8 mouse cellular contexts compared by ENCODE assay signal in the genomic region with DNA sequence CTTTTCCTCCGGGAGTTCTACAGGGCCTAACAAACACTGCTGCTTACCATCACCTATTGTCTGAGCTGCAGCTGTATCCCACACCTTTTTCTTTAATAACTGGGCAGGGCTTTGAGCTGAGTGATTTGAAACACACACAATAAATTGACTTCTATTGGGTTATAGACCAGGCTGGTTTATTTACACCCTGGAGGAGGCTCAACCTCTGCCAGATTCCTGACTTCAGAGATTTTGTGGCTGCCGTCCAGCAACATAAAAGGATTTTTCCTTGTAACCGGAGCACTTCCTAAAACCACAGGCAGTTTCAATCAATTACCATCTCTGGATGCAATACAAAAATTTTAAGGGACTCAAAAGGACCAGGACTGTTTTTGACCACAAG.
DNase-seq lines count a peak whose midpoint lies in the region; ATAC-seq and TF ChIP-seq lines count a peak whose summit lies in the region.

No protein-coding gene starts in this region.

- ATAC-seq in lung, embryonic 14.5 days (ENCODE audit: insufficient read depth) = peak; percentile 38; the same call in 1 of the 2 replicates
- ATAC-seq in forebrain, postnatal 0 days = no peak
- no peak for ATAC-seq in midbrain, embryonic 13.5 days
- no peak for ATAC-seq in CD4-positive, CD25-positive, alpha-beta regulatory T cell, adult 4 months

- peak overlapping the region; percentile 81 for H3K27ac ChIP-seq in lung, embryonic 14.5 days (ENCODE audit: low read depth)
- H3K27ac ChIP-seq in forebrain, postnatal 0 days (ENCODE audit: low read depth, low read length) = peak overlapping the region; percentile 82
- peak overlapping the region; percentile 90 for H3K27ac ChIP-seq in midbrain, embryonic 13.5 days

- H3K4me1 ChIP-seq in lung, embryonic 14.5 days (ENCODE audit: insufficient read depth) = peaks cover 25% of the 10 kb centered on the region
- H3K4me1 ChIP-seq in lung, adult 2 months (ENCODE audit: control insufficient read depth, insufficient read depth, low read length) = peaks cover 3% of the 10 kb centered on the region; the same call in 1 of the 2 replicates
- H3K4me1 ChIP-seq in forebrain, postnatal 0 days (ENCODE audit: insufficient read depth) = peaks cover 31% of the 10 kb centered on the region
- H3K4me1 ChIP-seq in midbrain, embryonic 13.5 days (replicated peaks) = peaks cover 48% of the 10 kb centered on the region

- H3K36me3 ChIP-seq in lung, embryonic 14.5 days (ENCODE audit: insufficient read depth) = no peaks in the 10 kb centered on the region
- no peaks in the 10 kb centered on the region for H3K36me3 ChIP-seq in forebrain, postnatal 0 days (ENCODE audit: insufficient read depth)
- no peaks in the 10 kb centered on the region for H3K36me3 ChIP-seq in midbrain, embryonic 13.5 days

- no peaks in the 10 kb centered on the region for H3K27me3 ChIP-seq in lung, embryonic 14.5 days (ENCODE audit: insufficient read depth, low read length)
- H3K27me3 ChIP-seq in forebrain, postnatal 0 days (ENCODE audit: insufficient read depth, low read length) = no peaks in the 10 kb centered on the region
- H3K27me3 ChIP-seq in midbrain, embryonic 13.5 days = no peaks in the 10 kb centered on the region

- H3K4me2 ChIP-seq in lung, embryonic 14.5 days = no peak overlapping the region
- no peak overlapping the region for H3K4me2 ChIP-seq in forebrain, postnatal 0 days (ENCODE audit: low read depth)
- no peak overlapping the region for H3K4me2 ChIP-seq in midbrain, embryonic 13.5 days (replicated peaks)

- DNase-seq in lung, embryonic 14.5 days = peak; percentile 94
- no peak for DNase-seq in lung, adult 2 months
- peak; percentile 64 for DNase-seq in forebrain, postnatal 0 days
- peak; percentile 24 for DNase-seq in kidney, adult 18-20 months
- DNase-seq in right cerebral cortex, postnatal 25 days = no peak
- DNase-seq in cerebellum, adult 18-20 months = no peak

- TF ChIP-seq CTCF in lung, embryonic 14.5 days (IDR thresholded peaks at IDR 0.05; ENCODE audit: low read depth) = no peak
- no peak for TF ChIP-seq CTCF in lung, adult 2 months (IDR thresholded peaks at IDR 0.05; ENCODE audit: insufficient read depth, low read length)
- TF ChIP-seq CTCF in forebrain, postnatal 0 days (IDR thresholded peaks at IDR 0.05; ENCODE audit: low read depth) = no peak

- H3K9me3 ChIP-seq in lung, embryonic 14.5 days (ENCODE audit: low read depth, low read length) = no peaks in the 10 kb centered on the region
- no peaks in the 10 kb centered on the region for H3K9me3 ChIP-seq in forebrain, postnatal 0 days (ENCODE audit: low read length)
- no peaks in the 10 kb centered on the region for H3K9me3 ChIP-seq in midbrain, embryonic 13.5 days

- no peak overlapping the region for H3K9ac ChIP-seq in lung, embryonic 14.5 days
- H3K9ac ChIP-seq in forebrain, postnatal 0 days = peak overlapping the region; percentile 22; the same call in 1 of the 2 replicates
- H3K9ac ChIP-seq in midbrain, embryonic 13.5 days (replicated peaks) = peak overlapping the region; percentile 32

- WGBS in lung, embryonic 14.5 days = 4% methylated on average over 3 of the region's 3 CpGs
- WGBS in lung, adult 2 months = 18% methylated on average over 3 of the region's 3 CpGs
- WGBS in forebrain, postnatal 0 days = 6% methylated on average over 3 of the region's 3 CpGs
- 24% methylated on average over 3 of the region's 3 CpGs for WGBS in midbrain, embryonic 13.5 days

- no peak overlapping the region for H3K4me3 ChIP-seq in lung, embryonic 14.5 days (ENCODE audit: low read depth, low read length)
- no peak overlapping the region for H3K4me3 ChIP-seq in lung, adult 2 months (replicated peaks; ENCODE audit: extremely low read depth, low read depth, low read length)
- no peak overlapping the region for H3K4me3 ChIP-seq in forebrain, postnatal 0 days (ENCODE audit: low read depth, low read length)
- no peak overlapping the region for H3K4me3 ChIP-seq in midbrain, embryonic 13.5 days (replicated peaks)

- no peak for TF ChIP-seq POLR2A in lung, adult 2 months (IDR thresholded peaks at IDR 0.05; ENCODE audit: borderline replicate concordance, extremely low read depth, low read depth, low read length)

Comparison
In these comparisons a context has a peak if more than half of its experiments do, and no peak if none do; other contexts are left out.
1. DNase-seq: peak in lung, embryonic 14.5 days (single experiment), forebrain, postnatal 0 days (single experiment) and kidney, adult 18-20 months (single experiment); none in lung, adult 2 months (single experiment), right cerebral cortex, postnatal 25 days (single experiment) and cerebellum, adult 18-20 months (0 of 2).
2. Peak in every context shown above with its lines, with median percentiles within 50 percentile points of each other: H3K27ac ChIP-seq.